Mouse (Mus musculus): ENCODE data around the gene Rps7.

Rps7 gene

DNA sequence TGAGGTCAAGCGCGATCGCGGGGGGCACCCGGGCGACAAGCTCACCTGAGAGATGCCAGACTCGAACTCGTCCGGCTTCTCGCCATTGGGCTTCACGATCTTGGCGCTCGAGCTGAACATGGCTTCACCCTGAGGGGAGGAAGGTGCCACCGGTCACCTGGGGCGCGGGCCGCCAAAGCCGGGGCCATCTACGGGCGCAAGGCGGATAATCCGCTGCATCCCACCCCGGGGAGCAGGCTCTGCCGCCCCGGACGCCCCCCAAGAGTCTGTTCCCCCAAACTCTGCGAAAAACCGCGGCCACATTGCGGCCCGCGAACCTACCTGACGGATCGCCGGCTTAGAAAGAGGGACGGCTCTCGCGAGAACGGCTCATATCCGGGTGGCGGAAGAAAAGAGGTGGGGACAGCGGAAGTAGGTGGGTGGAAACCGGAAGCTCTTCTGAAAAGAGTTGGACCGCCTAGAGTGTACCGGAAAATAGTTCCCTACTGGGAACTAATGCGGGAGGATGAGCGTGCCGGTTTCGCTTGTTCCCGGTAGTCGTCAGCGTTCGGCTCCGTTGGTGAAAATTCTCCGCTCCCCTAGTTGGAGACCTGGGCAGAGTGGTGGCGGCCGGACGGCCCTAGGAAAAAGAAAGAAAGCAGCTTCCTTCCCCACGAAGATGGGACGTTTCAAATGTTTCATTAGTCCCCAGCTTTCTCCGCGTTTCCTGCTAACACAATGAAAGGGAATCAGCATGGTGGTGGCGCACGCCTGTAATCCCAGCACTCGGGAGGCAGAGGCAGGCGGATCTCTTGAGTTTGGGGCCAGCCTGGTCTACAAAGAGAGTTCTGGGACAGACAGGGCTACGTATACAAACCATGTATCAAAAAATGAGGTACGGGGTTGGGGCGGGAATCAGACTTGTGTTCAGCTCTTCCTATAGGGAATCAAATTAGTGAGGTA is at the start of gene Rps7:
Rps7 (minus strand) TSS at position 419 of the 942 bp plus-strand sequence.
- DNase-seq (ENCODE audit: low spot score), result peak; percentile 93

DNA sequence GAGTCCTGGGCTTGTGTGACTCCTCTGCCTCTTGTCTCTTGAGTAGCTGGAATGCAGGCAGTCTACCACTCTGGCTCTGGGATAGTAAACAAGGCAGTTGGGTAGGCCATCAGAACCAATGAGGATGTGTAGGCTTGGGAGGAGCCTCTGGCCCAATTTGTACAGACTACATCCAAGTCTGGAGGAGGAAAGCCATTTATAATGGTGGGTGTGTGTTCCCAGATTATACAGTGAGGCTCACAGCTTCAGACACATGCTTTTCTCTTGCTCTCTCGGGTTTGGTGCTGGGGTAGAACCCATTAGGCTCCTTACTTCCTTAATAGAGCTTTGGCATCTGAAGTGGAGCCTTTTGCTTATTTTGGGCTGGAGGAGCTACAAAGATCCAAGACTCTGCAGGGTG is 48.9 kb upstream of the Rps7 start:
- DNase-seq (ENCODE audit: low spot score), result no peak

DNA sequence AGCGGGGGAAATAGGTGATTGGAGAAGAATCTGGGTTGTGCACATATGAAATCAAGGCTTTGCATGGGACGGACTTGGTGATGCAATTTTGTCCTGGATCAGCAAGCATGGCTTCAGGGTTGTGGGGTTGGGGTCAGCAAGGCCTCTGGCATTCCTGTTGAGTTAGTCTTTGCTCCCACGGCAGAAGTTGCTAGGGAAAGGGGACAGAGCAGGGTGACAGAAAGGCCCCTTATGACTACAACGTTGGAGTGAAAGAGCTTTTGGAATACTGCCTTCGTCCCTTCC is 40.1 kb upstream of the Rps7 start:
- no peak for DNase-seq (ENCODE audit: low spot score)

GRCm38 (mm10) chr12:28675121-28675924 is 39.6 kb upstream of the Rps7 start, which contains the start of gene Adi1:
Gene Adi1 (plus strand): TSS chr12:28675231.
- DNase-seq (ENCODE audit: low spot score), result peak; percentile 79

DNA sequence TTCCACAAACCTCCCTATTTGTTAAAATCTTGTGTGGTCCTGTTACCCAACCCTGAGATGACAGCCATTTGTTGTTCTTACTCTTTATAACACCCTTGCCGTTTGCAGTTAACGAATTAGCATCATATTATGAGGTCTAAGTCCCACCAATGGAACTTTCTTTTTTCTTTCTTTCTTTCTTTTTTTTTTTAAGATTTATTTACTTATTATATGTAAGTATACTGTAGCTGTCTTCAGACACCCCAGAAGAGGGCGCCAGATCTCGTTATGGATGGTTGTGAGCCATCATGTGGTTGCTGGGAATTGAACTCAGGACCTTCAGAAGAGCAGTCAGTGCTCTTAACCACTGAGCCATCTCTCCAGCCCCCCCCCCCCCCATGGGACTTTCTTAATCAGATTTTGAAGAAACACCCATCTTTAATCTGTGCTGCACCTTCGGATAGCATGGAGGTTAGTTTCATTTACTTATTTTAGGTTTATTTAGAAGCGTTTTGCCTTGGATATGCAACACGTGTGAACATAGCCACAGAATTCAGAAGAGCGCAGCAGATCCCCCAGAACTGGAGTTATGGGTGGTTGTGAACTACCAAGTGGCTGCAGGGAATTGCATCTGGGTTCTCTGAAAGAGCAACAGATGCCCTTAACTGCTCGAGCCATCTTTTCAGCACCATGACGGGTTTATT is 38.4 kb upstream of the Rps7 start:
- DNase-seq (ENCODE audit: low spot score), result peak; percentile 7

DNA sequence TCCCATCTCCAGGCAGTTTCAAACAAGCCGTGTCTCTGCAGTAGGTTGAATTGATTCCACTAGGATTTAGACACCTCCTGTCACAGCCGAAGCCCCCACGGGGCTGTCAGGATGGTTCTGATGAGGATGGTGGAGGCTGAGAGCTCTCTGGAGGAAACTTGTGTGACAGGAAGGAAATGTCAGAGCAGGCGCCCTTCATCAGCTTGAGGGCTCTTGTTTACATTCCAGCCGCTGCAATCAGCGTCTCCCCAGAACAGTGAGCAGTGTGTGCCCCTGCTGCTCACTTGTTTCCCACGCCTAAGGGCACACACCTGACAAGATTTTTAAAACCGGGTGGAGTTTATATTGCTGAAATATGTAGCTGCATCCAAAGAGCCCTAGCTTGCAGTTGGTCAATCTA is 31.5 kb upstream of the Rps7 start:
- DNase-seq (ENCODE audit: low spot score), result no peak

- DNase-seq (ENCODE audit: low spot score), result no peak
Observed at GRCm38 (mm10) chr12:28666734-28667133, 31.0 kb upstream of the Rps7 start.

- no peak for DNase-seq (ENCODE audit: low spot score)
Observed at GRCm38 (mm10) chr12:28662628-28663027, 26.9 kb upstream of the Rps7 start.

DNA sequence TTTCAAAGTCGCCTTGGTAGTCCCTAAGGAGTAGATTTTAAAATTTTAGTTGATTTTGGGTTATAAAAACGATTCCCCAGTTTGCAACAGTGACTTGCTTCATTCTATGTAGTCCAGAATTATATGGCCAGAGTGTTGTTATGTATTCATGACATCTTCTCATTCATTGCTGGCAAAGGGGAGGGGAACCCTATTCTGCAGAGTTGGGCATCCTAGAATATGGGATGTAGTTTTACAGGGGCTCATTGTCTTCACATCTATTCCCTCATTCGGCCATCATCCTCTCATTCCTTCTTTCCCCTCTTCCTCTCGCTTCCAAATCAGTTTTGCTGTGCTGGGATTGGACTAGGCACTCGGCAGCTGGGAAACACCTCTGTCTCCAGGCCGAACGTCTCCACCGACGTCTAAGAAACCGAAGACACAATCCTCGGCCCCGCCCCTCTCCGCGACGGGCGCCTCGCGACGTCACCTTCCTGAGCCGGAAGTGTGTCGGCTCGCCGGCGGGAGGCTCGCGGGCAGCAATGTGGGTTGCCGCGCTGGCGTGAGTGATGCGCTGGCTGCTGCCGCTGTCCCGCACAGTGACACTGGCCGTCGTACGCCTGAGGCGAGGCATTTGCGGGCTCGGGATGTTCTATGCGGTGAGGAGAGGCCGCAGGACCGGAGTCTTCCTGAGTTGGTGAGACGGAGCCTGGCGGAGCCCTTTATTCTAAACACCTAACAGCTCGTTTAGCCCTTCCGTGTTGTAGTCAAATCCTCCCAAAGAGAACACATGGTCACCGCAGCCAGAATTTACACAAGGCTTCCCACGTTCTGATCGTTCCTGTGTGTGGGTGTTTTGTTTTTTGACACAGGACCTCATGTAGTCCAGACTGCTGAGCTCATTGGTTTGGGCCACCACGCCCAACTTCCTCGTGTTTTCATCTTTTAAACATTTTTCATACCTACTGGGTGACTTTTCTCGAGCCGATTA is 13.7 kb upstream of the Rps7 start, which contains the start of gene Rnaseh1:
Rnaseh1 (plus strand) TSS at position 462 of the 970 bp plus-strand sequence.
- peak; percentile 90 for DNase-seq (ENCODE audit: low spot score)

GRCm38 (mm10) chr12:28638778-28639177 is 3.0 kb upstream of the Rps7 start:
- DNase-seq (ENCODE audit: low spot score), result no peak

DNA sequence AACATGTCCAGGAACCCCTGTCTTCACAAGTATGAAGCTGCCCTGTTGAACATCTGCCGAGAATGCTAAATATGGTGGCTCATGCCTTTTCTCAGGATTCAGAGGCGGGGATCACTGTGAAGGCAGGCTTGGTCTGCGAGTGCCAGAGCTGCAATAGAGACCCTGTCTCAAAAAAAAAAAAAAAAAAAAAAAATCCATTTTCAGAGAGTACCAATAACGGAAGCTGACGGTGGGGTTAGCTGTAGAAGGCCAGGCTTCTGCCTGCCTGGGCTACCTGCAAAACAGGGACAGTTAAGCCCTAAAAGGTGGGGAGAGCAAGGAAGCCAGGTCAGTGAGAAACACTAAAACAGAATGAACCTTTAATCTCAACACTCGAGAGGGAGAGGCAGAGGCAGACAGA is 790 bp upstream of the Rps7 start:
- no peak for DNase-seq (ENCODE audit: low spot score)

- DNase-seq (ENCODE audit: low spot score), result no peak
Observed at GRCm38 (mm10) chr12:28635058-28635534, 657 bp downstream of the Rps7 start.

GRCm38 (mm10) chr12:28628436-28628835 is 7.3 kb downstream of the Rps7 start:
- DNase-seq (ENCODE audit: low spot score), result no peak

DNA sequence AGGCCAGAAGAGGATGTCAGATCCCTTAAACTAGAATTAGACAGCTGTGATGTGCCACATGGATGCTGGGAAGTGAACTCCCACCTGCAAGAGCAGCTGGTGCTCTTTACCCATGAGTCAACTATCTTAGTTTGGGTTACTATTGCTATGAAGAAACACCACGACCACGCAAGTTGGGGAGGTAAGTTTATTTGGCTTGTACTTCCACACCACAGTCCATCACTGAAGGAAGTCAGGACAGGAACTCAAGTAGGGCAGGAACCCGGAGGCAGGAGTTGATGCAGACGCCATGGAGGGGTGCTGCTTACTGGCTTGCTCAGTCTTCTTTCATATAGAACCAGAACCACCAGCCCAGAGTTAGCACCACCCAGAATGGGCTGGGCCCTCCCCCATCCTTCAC is 8.7 kb downstream of the Rps7 start:
- DNase-seq (ENCODE audit: low spot score), result no peak

GRCm38 (mm10) chr12:28625407-28625806 is 10.3 kb downstream of the Rps7 start:
- DNase-seq (ENCODE audit: low spot score), result no peak

- DNase-seq (ENCODE audit: low spot score), result no peak
Observed at GRCm38 (mm10) chr12:28624251-28624650, 11.5 kb downstream of the Rps7 start.

GRCm38 (mm10) chr12:28623195-28623594 is 12.6 kb downstream of the Rps7 start, which contains the start of gene Colec11:
Gene Colec11 (minus strand): TSS chr12:28623377.
- no peak for DNase-seq (ENCODE audit: low spot score)

DNA sequence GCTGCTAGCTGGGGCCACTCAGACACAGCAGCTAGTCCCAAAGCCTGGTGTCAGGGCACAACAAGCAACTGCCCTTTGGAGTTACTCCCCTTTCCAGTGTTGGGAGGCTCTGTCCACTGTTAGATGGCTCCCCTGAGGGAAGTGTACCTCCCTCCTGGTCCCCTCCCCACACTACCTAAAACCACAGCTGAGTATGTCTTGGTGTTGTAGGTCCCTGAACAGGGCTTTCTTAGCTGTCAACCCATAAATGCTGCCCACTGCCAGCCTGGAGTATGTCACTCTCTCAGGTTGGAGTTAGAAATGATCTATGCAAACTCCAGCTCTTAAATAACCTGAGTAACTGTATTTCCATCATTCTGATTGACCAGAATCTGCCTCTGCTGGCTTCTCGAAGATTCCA is 13.1 kb downstream of the Rps7 start:
- no peak for DNase-seq (ENCODE audit: low spot score)

DNA sequence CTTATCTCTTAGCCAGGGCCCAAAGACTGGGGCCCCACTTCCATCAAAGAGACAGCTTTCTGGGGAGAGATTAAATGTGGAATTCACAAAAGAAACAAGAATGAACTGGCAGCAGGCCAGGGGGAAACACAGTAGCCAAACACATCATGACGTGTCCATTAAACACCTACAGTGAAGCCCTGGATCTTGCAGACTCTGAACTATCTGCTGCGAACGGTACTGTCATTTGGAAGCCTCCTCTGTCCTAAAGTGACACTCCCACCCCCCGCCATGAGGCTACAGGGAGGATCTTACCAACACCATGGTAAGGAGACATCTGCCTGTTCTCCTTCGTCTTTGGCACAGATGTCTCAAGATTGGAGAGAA is 13.6 kb downstream of the Rps7 start:
- DNase-seq (ENCODE audit: low spot score), result no peak

GRCm38 (mm10) chr12:28621451-28622166 is 14.1 kb downstream of the Rps7 start:
- no peak for DNase-seq (ENCODE audit: low spot score)
